Mouse (Mus musculus): ENCODE measurements at regions not wholly inside any gene's neighbourhood (a gene's known extent, or its start where the extent isn't known, plus 50 kb on each side); places are given as distances from the start of the nearest gene placed in this dataset.
"Not testable (repeated sequence)": the region's sequence is repeated elsewhere in the genome, so short reads cannot be mapped to it uniquely, and the experiment has no call there.

- Histone ChIP-seq H3K4me3 (ENCODE audit: insufficient read depth, low read depth, low read length) (no peak overlapping the region), H3K79me2 (ENCODE audit: control insufficient read depth, insufficient read depth, low read length) (no peaks in the 10 kb centered on the region), H3K9ac (ENCODE audit: low read depth, low read length) (no peak overlapping the region), H3K36me3 (ENCODE audit: control insufficient read depth, insufficient read depth, low read length) (no peaks in the 10 kb centered on the region), H3K4me1 (ENCODE audit: control insufficient read depth, insufficient read depth, low read length) (peaks cover 2% of the 10 kb centered on the region; the same call in 1 of the 2 replicates), H3K27ac (replicated peaks; ENCODE audit: insufficient read depth, low read depth, low read length) (no peak overlapping the region), H3K27me3 (ENCODE audit: control insufficient read depth, insufficient read depth, low read length) (no peaks in the 10 kb centered on the region)
- TF ChIP-seq CTCF (IDR thresholded peaks at IDR 0.05; ENCODE audit: low read depth, low read length) (no peak), POLR2A (IDR thresholded peaks at IDR 0.05; ENCODE audit: extremely low read depth, insufficient read depth, low read length) (no peak)
- DNase-seq (ENCODE audit: extremely low read depth, low read depth, low spot score), result no peak
- 73% methylated on average over 3 of the region's 3 CpGs for WGBS
Observed at GRCm38 (mm10) chr16:65451885-65452284, 68.4 kb upstream of the Pou1f1 start.

- 67% methylated on average over 1 of the region's 3 CpGs for WGBS
- not testable (repeated sequence) for DNase-seq (ENCODE audit: extremely low read depth, low read depth, low spot score); H3K4me1 ChIP-seq (ENCODE audit: control insufficient read depth, insufficient read depth, low read length); H3K36me3 ChIP-seq (ENCODE audit: control insufficient read depth, insufficient read depth, low read length); H3K79me2 ChIP-seq (ENCODE audit: control insufficient read depth, insufficient read depth, low read length); H3K9ac ChIP-seq (ENCODE audit: low read depth, low read length); H3K27ac ChIP-seq (replicated peaks; ENCODE audit: insufficient read depth, low read depth, low read length); H3K4me3 ChIP-seq (ENCODE audit: insufficient read depth, low read depth, low read length); H3K27me3 ChIP-seq (ENCODE audit: control insufficient read depth, insufficient read depth, low read length)
Observed at GRCm38 (mm10) chr16:65456948-65457347, 63.4 kb upstream of the Pou1f1 start.

- no peak for DNase-seq (ENCODE audit: extremely low read depth, low read depth, low spot score)
- no peak for TF ChIP-seq CTCF (IDR thresholded peaks at IDR 0.05; ENCODE audit: low read depth, low read length)
- TF ChIP-seq POLR2A (IDR thresholded peaks at IDR 0.05; ENCODE audit: extremely low read depth, insufficient read depth, low read length), result no peak
- WGBS, result 93% methylated on average over 3 of the region's 3 CpGs
- no peaks in the 10 kb centered on the region for H3K27me3 ChIP-seq (ENCODE audit: control insufficient read depth, insufficient read depth, low read length)
- no peak overlapping the region for H3K4me3 ChIP-seq (ENCODE audit: insufficient read depth, low read depth, low read length)
- H3K36me3 ChIP-seq (ENCODE audit: control insufficient read depth, insufficient read depth, low read length), result no peaks in the 10 kb centered on the region
- no peak overlapping the region for H3K27ac ChIP-seq (replicated peaks; ENCODE audit: insufficient read depth, low read depth, low read length)
- no peak overlapping the region for H3K9ac ChIP-seq (ENCODE audit: low read depth, low read length)
- H3K79me2 ChIP-seq (ENCODE audit: control insufficient read depth, insufficient read depth, low read length), result no peaks in the 10 kb centered on the region
- H3K4me1 ChIP-seq (ENCODE audit: control insufficient read depth, insufficient read depth, low read length), result no peaks in the 10 kb centered on the region
Observed at GRCm38 (mm10) chr16:65458234-65458633, 62.1 kb upstream of the Pou1f1 start.

GRCm38 (mm10) chr16:65469681-65470080, 50.6 kb upstream of the Pou1f1 start:
- H3K27ac ChIP-seq (replicated peaks; ENCODE audit: insufficient read depth, low read depth, low read length), result no peak overlapping the region

More at GRCm38 (mm10) chr16:65469681-65470080, 50.6 kb upstream of the Pou1f1 start:
- H3K4me3 ChIP-seq (ENCODE audit: insufficient read depth, low read depth, low read length), result no peak overlapping the region
- H3K9ac ChIP-seq (ENCODE audit: low read depth, low read length), result no peak overlapping the region
- peaks cover 7% of the 10 kb centered on the region for H3K27me3 ChIP-seq (ENCODE audit: control insufficient read depth, insufficient read depth, low read length)
- 74% methylated on average over 4 of the region's 4 CpGs for WGBS
- no peak for DNase-seq (ENCODE audit: extremely low read depth, low read depth, low spot score)
- H3K4me1 ChIP-seq (ENCODE audit: control insufficient read depth, insufficient read depth, low read length), result no peaks in the 10 kb centered on the region
- TF ChIP-seq POLR2A (IDR thresholded peaks at IDR 0.05; ENCODE audit: extremely low read depth, insufficient read depth, low read length) (no peak), CTCF (IDR thresholded peaks at IDR 0.05; ENCODE audit: low read depth, low read length) (no peak)
- H3K79me2 ChIP-seq (ENCODE audit: control insufficient read depth, insufficient read depth, low read length), result no peaks in the 10 kb centered on the region
- no peaks in the 10 kb centered on the region for H3K36me3 ChIP-seq (ENCODE audit: control insufficient read depth, insufficient read depth, low read length)
